Mouse (Mus musculus): ENCODE measurements around the gene Gjc2.

Gene Gjc2

DNA sequence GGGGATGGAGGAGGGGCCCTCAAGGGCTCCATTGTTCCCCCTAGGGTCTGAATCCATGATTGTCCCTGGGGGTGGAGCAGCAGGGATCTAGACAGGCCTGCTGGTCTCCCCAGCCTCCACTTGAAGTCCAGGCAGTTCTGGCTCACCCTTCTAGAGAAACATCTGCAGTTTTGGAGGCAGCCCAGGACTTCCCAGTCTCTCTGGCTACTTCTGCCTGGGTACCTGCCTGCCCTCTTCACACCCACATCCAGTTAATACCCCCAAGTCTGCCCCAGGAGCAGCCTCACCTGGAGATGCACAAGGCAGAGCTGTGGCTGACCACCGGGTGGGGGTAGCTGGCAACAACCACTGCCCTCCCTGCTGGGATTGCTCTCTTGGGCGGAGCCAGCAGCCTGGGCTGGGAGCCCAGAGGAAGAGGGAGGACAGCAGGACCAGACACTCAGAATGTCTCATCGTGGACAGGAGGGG is at the start of gene Gjc2:
Gene Gjc2, minus strand, starts transcription at position 350 of the 468 bp plus-strand sequence.
- in situ Hi-C loops (cut with MboI, MseI) = loop anchor here (5.0 kb wide), 1 partner anchor 91 kb away; no protein-coding TSS in a partner anchor

- in situ Hi-C loops (cut with MboI, MseI) = no loop called here
Measured at GRCm38 (mm10) chr11:59232797-59233196, 49.8 kb upstream of the Gjc2 start.

GRCm38 (mm10) chr11:59230144-59230760 is 47.2 kb upstream of the Gjc2 start:
- in situ Hi-C loops (cut with MboI, MseI) = no loop called here

DNA sequence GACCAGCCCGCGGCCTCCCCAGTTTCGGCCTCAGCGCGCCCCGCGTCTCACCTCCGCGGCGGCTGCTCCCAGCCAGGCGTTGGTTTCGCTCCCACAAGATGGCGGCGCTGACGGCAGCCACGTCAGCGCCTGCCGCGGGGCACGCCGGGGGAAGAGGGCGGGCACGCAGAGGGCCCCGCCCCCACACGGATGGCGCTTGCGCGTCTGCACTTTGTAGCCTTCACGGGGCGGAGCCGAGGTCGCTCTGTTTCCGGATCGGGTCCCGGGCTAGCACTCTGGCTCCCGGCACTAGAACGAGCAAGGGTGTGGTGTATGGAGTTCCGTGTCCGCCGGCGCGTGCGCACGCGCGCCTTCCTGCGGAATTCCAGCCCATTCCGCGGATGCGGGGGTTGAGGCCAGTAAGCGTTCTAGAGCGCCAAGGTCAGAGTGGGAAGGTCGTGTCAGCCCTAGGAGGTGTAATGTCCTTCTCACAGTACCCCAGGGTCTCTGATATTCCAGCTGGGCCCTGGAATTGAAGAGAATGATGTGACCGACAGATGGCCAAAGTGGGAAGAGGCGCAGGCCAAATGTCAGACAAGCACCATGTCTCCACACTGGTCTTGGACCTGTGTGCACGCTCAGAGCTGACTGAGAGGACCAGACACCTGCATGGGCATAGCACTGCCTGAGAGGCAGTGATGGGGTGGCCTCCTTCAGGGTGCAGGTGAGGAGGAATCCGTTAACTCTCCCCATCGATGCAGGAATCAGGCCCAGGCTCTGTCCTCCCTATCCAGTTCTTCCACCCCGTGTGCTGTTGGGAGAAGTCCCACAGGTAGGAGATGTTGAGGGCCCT is 45.3 kb upstream of the Gjc2 start, which contains the start of gene Arf1:
Gene Arf1, minus strand, starts transcription at position 149 of the 832 bp plus-strand sequence.
- in situ Hi-C loops (cut with MboI, MseI) = no loop called here

DNA sequence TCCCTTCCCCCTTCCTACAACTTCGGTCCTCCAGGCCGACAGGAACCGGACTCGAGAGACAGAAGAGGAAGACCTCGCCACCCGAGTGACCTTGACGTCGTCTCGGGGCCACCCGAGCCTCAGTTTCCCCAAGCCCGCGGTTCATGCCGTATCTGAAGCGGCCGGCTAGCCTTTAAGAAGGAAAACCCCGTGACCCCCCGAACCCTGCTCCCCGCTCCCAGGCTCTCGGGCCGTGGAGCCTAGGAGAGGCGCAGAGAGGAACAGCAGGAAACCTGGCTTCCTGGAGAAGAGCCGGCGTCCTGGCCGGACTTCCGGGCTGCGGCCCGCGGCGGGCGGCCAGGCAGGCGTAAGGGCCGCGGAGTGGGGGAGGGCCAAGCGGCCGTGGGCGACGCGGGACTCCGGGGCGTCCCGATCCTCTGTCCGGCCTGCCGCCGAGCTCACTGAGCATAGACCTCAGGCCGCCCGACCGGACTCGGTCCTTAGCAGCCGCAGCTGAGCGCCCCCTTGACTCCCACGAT is 44.6 kb upstream of the Gjc2 start:
- in situ Hi-C loops (cut with MboI, MseI) = no loop called here

DNA sequence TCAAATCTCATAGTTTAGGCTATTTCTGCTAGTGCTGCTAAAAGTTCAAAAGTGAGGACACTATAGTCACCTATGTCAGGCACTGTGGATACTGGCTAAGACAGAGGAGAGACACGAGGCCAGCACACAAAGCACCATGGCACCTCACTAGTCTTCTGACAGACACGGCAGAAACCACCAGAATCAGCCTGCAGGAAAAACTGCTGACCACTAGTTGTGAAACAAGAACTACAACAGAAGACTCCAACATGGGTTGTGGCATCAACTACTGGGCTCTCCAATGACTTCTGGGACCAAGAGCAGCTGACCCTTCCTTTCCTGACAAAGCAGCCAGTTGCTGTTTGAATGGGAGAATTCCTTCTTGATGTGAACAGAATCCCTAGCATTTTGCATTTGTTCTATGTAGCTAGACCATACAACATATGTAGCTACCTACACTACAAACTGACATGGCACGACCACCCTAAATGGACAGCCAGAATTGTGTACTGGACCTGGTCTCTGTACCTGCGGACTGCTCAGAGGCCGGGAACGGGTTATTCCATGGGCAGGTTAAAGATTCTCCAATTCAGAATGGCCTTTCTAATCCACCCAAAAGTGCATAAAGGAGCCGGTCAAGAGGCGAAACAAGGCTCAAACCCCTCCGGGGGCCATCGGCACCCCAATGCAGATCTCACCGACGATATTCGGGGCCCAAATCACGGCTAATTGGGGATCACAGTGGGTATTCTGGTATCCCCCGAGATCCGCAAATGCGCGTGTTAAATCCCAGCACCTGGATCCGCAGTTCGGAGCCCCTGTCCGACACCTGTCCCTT is 44.0 kb upstream of the Gjc2 start:
- in situ Hi-C loops (cut with MboI, MseI) = no loop called here

DNA sequence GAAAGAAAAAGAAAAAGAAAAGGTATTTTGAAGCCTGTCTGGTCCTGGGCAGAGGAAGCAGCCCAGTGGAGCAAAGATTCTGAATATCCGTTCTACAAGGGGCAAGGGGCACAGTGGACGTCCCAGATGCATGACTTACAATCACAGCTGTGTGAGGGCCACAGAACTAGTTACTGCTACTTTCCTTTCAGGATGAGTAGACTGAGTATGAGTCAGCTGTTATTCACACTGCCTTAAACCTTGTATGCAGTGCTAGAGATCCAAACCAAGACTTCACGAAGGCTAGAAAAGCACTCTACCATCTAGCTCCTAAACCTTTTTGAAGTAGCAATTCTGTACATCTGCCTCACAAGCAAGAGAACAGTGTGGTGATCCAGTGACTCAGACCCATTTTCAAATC is 43.2 kb upstream of the Gjc2 start:
- in situ Hi-C loops (cut with MboI, MseI) = no loop called here

DNA sequence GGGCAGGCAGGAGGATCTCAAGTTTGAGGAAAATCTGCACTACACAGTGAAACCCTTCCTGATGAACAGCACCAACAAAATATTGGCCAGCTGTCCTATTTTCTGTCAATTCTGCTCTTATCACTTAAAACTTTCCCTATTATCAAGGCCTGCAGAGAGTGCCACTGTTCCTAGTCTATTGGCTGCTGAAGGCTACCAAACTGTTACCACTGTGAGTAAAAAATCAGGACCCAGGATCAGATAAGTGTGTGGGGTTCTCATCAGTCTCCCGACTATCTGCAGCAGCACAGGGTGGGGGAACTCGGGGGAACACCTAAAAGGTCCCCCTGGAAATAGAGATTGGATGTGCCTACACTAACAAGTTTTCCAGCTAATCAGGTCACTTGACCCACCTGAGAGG is 42.2 kb upstream of the Gjc2 start:
- in situ Hi-C loops (cut with MboI, MseI) = no loop called here

GRCm38 (mm10) chr11:59224470-59224869 is 41.5 kb upstream of the Gjc2 start:
- in situ Hi-C loops (cut with MboI, MseI) = no loop called here

DNA sequence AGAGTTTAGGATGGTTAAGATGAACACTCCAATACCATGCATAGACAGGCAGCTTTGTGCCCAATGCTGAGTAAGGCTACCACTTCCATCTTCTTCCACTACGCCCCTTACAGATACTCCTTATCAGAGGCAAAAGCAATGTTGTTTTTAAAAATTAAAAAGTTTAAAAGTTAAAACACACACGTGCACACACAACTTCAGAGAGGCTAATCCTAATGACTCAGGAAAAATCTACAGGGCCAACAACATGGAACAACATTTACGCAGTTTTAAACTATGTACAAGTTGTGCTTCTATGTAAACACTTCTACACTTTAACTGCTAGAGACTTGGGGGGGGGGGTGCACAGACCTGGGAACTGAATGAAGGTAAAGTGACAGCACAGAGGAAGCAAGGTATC is 41.0 kb upstream of the Gjc2 start:
- in situ Hi-C loops (cut with MboI, MseI) = no loop called here

- in situ Hi-C loops (cut with MboI, MseI) = no loop called here
Measured at GRCm38 (mm10) chr11:59222306-59222705, 39.3 kb upstream of the Gjc2 start.

DNA sequence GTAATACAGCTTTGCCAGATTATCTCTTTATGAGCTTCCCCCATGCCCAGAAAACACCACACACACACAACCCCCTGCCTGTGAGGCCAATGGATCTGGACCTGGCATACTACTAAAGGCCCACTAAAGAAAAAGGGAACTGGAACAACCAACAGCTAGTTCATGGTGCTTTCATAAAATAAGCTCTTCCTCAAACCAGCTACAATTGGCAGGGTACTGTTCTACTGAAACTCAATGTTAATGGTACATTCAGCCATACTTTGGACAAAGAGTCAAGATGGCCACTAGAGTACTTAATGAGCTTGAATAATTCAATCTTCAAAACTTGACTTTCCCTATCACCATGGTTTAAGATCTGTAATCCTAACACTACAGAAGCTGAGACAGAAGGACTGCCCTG is 38.6 kb upstream of the Gjc2 start:
- in situ Hi-C loops (cut with MboI, MseI) = no loop called here

- in situ Hi-C loops (cut with MboI, MseI) = loop anchor here (10.0 kb wide), 1 partner anchor 1254 kb away; no protein-coding TSS in a partner anchor
Measured at GRCm38 (mm10) chr11:59219064-59219463, 36.1 kb upstream of the Gjc2 start.

GRCm38 (mm10) chr11:59218389-59218998 is 35.5 kb upstream of the Gjc2 start:
- in situ Hi-C loops (cut with MboI, MseI) = loop anchor here (10.0 kb wide), 1 partner anchor 1254 kb away; no protein-coding TSS in a partner anchor

DNA sequence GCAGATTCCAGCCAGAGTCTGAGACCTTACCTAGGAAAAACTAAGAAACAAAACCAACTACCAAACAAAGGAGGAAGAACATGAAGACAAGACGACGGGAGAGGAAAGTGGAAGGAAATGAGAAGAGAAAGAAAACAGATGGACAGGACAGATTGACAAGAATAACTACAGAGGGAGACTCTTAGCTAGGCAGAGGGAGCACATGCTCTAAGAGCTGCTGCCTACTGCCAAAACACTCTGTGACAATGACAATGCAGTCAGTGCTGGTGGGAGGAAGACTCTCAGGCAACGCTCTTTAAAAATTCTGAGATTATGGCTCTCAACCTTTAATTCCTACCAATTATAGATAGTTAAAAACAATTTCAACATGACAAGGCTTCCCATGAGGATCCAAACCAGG is 33.9 kb upstream of the Gjc2 start:
- in situ Hi-C loops (cut with MboI, MseI) = loop anchor here (10.0 kb wide), 1 partner anchor 1252 kb away; no protein-coding TSS in a partner anchor

DNA sequence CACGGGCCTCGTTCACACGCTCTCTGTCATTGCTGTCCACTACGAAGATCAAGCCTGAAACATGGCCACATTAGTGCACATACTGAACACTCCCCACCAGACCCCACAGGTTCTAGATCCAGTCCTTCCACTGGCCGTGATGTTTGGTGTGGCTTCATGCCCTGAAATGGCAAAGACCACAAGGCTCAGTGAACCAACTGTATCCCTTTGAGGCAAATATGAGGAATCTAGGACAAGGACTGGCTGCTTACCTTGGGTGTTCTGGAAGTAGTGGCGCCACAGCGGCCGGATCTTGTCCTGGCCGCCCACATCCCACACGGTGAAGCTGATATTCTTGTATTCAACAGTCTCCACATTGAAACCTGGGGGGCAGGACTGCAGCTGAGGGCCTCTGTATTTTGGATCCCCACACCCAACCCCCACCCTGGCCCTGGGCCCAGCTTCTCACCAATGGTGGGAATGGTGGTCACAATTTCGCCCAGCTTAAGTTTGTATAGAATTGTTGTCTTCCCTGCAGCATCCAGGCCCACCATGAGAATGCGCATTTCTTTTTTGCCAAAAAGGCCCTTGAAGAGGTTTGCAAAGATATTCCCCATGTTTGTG is 30.0 kb upstream of the Gjc2 start:
- in situ Hi-C loops (cut with MboI, MseI) = loop anchor here (10.0 kb wide), 1 partner anchor 1248 kb away; no protein-coding TSS in a partner anchor

GRCm38 (mm10) chr11:59212320-59212719 is 29.3 kb upstream of the Gjc2 start:
- in situ Hi-C loops (cut with MboI, MseI) = loop anchor here (10.0 kb wide), 1 partner anchor 1248 kb away; no protein-coding TSS in a partner anchor

DNA sequence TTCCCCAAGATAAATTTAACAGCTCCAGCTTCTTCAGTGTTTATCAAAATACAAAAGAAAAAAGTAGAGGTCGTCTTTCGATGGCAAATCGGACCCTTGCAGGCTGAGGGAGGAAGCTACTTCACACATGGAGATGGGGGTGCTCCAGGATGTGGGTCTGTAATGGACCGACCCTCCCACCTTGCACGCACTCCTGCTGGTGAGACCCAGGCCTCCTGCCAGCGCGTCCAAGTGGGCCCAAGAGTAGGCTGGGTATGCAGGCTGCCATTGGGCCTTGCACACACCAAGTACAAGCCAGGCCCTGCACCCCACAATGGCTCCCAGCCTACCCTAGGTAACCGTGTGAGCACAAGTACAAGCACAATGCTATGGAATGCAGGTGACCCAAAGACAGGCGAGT is 28.5 kb upstream of the Gjc2 start:
- in situ Hi-C loops (cut with MboI, MseI) = loop anchor here (10.0 kb wide), 1 partner anchor 1247 kb away; no protein-coding TSS in a partner anchor

- in situ Hi-C loops (cut with MboI, MseI) = loop anchor here (10.0 kb wide), 1 partner anchor 1245 kb away; no protein-coding TSS in a partner anchor
Measured at GRCm38 (mm10) chr11:59210020-59210419, 27.0 kb upstream of the Gjc2 start.

DNA sequence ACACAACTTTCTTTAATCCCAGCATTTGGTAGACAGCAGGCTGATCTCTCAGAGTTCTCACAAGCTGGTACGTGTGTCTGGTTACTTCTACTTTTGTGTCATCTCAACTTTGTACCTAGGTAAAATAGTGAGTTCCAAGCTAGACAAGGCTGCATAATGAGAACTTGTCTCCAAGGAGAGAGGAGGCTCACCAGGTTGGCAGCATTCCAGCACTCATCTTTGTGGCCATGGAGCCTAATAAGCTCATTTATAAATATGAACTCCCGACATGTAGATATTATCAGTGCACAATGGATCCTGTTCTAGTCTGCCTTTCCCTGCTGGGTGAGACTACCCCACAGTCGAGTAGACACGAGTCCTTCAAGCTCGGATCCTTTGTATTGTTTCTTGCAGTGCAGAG is 26.6 kb upstream of the Gjc2 start:
- in situ Hi-C loops (cut with MboI, MseI) = no loop called here

All from T-helper 1 cell (primary cell).